Mouse (Mus musculus) gastrocnemius, postnatal 10 days (tissue): ENCODE measurements at regions not wholly inside any gene's neighbourhood (a gene's known extent, or its start where the extent isn't known, plus 50 kb on each side); places are given as distances from the start of the nearest gene placed in this dataset.
"Not testable (repeated sequence)": the region's sequence is repeated elsewhere in the genome, so short reads cannot be mapped to it uniquely, and the experiment has no call there.

Source experiments
- DNase-seq: peaks from one replicate; pipeline ENCODE4 v3.0.0; 2021; ENCODE audit warnings: mixed read lengths

- no peak for DNase-seq
These were observed 55.5 kb downstream of the Zfp281 start for GRCm38 (mm10) chr1:136680173-136680572.

GRCm38 (mm10) chr1:136682311-136682710 lies 57.6 kb downstream of the Zfp281 start:
- not testable (repeated sequence) for DNase-seq

- peak; percentile 74 for DNase-seq
These were observed 58.4 kb downstream of the Zfp281 start for GRCm38 (mm10) chr1:136683061-136683531.

GRCm38 (mm10) chr1:136683561-136684131 lies 58.9 kb downstream of the Zfp281 start:
- peak; percentile 44 for DNase-seq

GRCm38 (mm10) chr1:136684481-136684880 lies 59.8 kb downstream of the Zfp281 start:
- DNase-seq, result no peak

GRCm38 (mm10) chr1:136685191-136686060 lies 60.7 kb downstream of the Zfp281 start:
- DNase-seq, result no peak

- no peak for DNase-seq
These were observed 61.8 kb downstream of the Zfp281 start for GRCm38 (mm10) chr1:136686467-136686866.

- no peak for DNase-seq
These were observed 65.4 kb downstream of the Zfp281 start for GRCm38 (mm10) chr1:136690068-136690467.

- no peak for DNase-seq
These were observed 68.7 kb downstream of the Zfp281 start for GRCm38 (mm10) chr1:136693421-136693820.

GRCm38 (mm10) chr1:136694983-136695382 lies 70.3 kb downstream of the Zfp281 start:
- DNase-seq, result no peak

GRCm38 (mm10) chr1:136696077-136696641 lies 71.5 kb downstream of the Zfp281 start:
- no peak for DNase-seq

- DNase-seq, result no peak
These were observed 73.9 kb downstream of the Zfp281 start for GRCm38 (mm10) chr1:136698454-136699152.

- no peak for DNase-seq
These were observed 74.4 kb downstream of the Zfp281 start for GRCm38 (mm10) chr1:136699153-136699524.

- no peak for DNase-seq
These were observed 74.9 kb downstream of the Zfp281 start for GRCm38 (mm10) chr1:136699571-136699970.

- peak; percentile 57 for DNase-seq
These were observed 79.4 kb downstream of the Zfp281 start for GRCm38 (mm10) chr1:136704139-136704538.

GRCm38 (mm10) chr1:136706509-136706908 lies 81.8 kb downstream of the Zfp281 start:
- DNase-seq, result no peak

- no peak for DNase-seq
These were observed 82.7 kb downstream of the Zfp281 start for GRCm38 (mm10) chr1:136707394-136707793.

- no peak for DNase-seq
These were observed 83.2 kb downstream of the Zfp281 start for GRCm38 (mm10) chr1:136707866-136708265.

- DNase-seq, result no peak
These were observed 85.5 kb downstream of the Zfp281 start for GRCm38 (mm10) chr1:136710196-136710595.

- DNase-seq, result no peak
These were observed 86.5 kb downstream of the Zfp281 start for GRCm38 (mm10) chr1:136711243-136711642.

GRCm38 (mm10) chr1:136714077-136714476 lies 89.4 kb downstream of the Zfp281 start:
- DNase-seq, result no peak

- no peak for DNase-seq
These were observed 90.3 kb downstream of the Zfp281 start for GRCm38 (mm10) chr1:136714987-136715386.
